Mouse (Mus musculus) yolk sac, embryonic 10.5 days (tissue): ENCODE data around the gene Gm10300.

Experiments used
- DNase-seq: peaks from one replicate; pipeline ENCODE4 v3.0.0-alpha.2; 2017; ENCODE audit warnings: low spot score

The Gm10300 gene

GRCm38 (mm10) chr4:132051321-132052275 is 22.9 kb upstream of the Gm10300 start:
- DNase-seq = no peak

GRCm38 (mm10) chr4:132057311-132057710 is 17.2 kb upstream of the Gm10300 start:
- DNase-seq = no peak

GRCm38 (mm10) chr4:132059541-132059940 is 15.0 kb upstream of the Gm10300 start:
- DNase-seq = no peak

GRCm38 (mm10) chr4:132060040-132060832 is 14.3 kb upstream of the Gm10300 start:
- no peak for DNase-seq

GRCm38 (mm10) chr4:132062289-132062688 is 12.2 kb upstream of the Gm10300 start:
- no peak for DNase-seq

- peak; percentile 71 for DNase-seq
Observed at GRCm38 (mm10) chr4:132062934-132063884, 11.3 kb upstream of the Gm10300 start.

GRCm38 (mm10) chr4:132064550-132064949 is 9.9 kb upstream of the Gm10300 start:
- no peak for DNase-seq

GRCm38 (mm10) chr4:132065578-132065977 is 8.9 kb upstream of the Gm10300 start:
- no peak for DNase-seq

GRCm38 (mm10) chr4:132066101-132066773 is 8.3 kb upstream of the Gm10300 start:
- DNase-seq = peak; percentile 37

GRCm38 (mm10) chr4:132067112-132067937 is 7.2 kb upstream of the Gm10300 start:
- DNase-seq = no peak

GRCm38 (mm10) chr4:132067938-132068235 is 6.6 kb upstream of the Gm10300 start:
- no peak for DNase-seq

- no peak for DNase-seq
Observed at GRCm38 (mm10) chr4:132071674-132072073, 2.8 kb upstream of the Gm10300 start.

GRCm38 (mm10) chr4:132072156-132072555 is 2.3 kb upstream of the Gm10300 start:
- DNase-seq = no peak

- DNase-seq = peak; percentile 60
Observed at GRCm38 (mm10) chr4:132072946-132073345, 1.6 kb upstream of the Gm10300 start.

GRCm38 (mm10) chr4:132074933-132075769 is 654 bp downstream of the Gm10300 start, which contains the start of gene Epb41:
Gene Epb41 (minus strand): TSS chr4:132075321.
- peak; percentile 99 for DNase-seq

- no peak for DNase-seq
Observed at GRCm38 (mm10) chr4:132075796-132076195, 1.3 kb downstream of the Gm10300 start.

- peak; percentile 84 for DNase-seq
Observed at GRCm38 (mm10) chr4:132076480-132077405, 2.2 kb downstream of the Gm10300 start.

- peak; percentile 56 for DNase-seq
Observed at GRCm38 (mm10) chr4:132077445-132077844, 2.9 kb downstream of the Gm10300 start.
